ENCODE assay signal across 23 mouse cellular contexts in the genomic region with DNA sequence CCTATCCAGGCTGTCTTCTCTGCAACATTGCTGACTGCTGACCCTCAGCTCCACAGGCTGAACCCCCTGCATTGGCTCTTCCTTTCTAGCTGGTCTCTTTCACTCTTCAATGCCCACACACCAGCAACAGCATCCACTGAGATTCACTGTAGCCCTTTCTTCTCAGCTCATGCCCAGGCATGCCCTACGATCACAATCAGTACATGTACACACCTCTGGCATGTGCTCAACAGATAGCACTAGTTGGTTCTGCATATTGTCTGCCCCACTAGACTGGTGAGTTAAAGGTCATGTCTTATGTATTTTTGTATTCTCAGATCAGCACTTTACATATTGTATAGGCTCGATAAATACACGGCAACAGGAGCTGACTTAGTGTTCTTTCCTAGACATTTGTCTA. TPM values are rescaled to one million over a fixed set of nuclear protein-coding genes. Genes with fewer than 3 reads are reported as not detected.
DNase-seq lines count a peak whose midpoint lies in the region; ATAC-seq and TF ChIP-seq lines count a peak whose summit lies in the region.
"Had no signal": no experiment of that assay in that cellular context is flagged by ENCODE, and none has a peak within 500 bp of the region (broad histone marks: within the 10 kb centered on the region; RNA-seq: fewer than 3 reads in every experiment).

No protein-coding gene starts in this region.

- H3K27ac ChIP-seq in heart, postnatal 0 days (ENCODE audit: low read depth), result 0 out of 2 replicates have a peak overlapping the region, but pooled peaks have one; percentile 11
- H3K27ac ChIP-seq in heart, embryonic 12.5 days (ENCODE audit: poor library complexity, severe bottlenecking), result no peak overlapping the region
- H3K27ac ChIP-seq: gastrocnemius, adult 2 months; heart, embryonic 15.5 days; hindbrain, postnatal 0 days; limb, embryonic 12.5 days; liver, embryonic 12.5 days had no signal

- no peaks in the 10 kb centered on the region for H3K9me3 ChIP-seq in heart, postnatal 0 days (replicated peaks; ENCODE audit: control insufficient read depth, low read length)
- H3K9me3 ChIP-seq in heart, embryonic 12.5 days (replicated peaks), result 0 out of 2 replicates have a peak, but pooled peaks cover 3% of the 10 kb centered on the region
- no peaks in the 10 kb centered on the region for H3K9me3 ChIP-seq in G1E (replicated peaks)
- H3K9me3 ChIP-seq: heart, embryonic 15.5 days; limb, embryonic 12.5 days; liver, embryonic 12.5 days had no signal

- ATAC-seq in heart, postnatal 0 days (ENCODE audit: insufficient read depth, low read depth), result no peak
- no peak for ATAC-seq in heart, embryonic 12.5 days (ENCODE audit: insufficient number of reproducible peaks, low FRiP score)
- ATAC-seq in G1E (ENCODE audit: extremely low read depth, insufficient number of reproducible peaks, low FRiP score, poor library complexity, severe bottlenecking), result peak; percentile 64
- peak; percentile 66; the same call in 1 of the 2 replicates for ATAC-seq in megakaryocyte progenitor cell, adult 5-6 weeks (replicated peaks; ENCODE audit: poor library complexity)
- ATAC-seq: hindbrain, postnatal 0 days; liver, embryonic 12.5 days; Patski had no signal

- no peak overlapping the region for H3K4me3 ChIP-seq in heart, postnatal 0 days (ENCODE audit: low read depth, low read length)
- no peak overlapping the region for H3K4me3 ChIP-seq in heart, embryonic 12.5 days
- no peak overlapping the region for H3K4me3 ChIP-seq in G1E (ENCODE audit: low read depth, low read length)
- H3K4me3 ChIP-seq: gastrocnemius, adult 2 months; heart, embryonic 15.5 days; limb, embryonic 12.5 days; liver, embryonic 12.5 days had no signal

- H3K27me3 ChIP-seq in heart, postnatal 0 days (ENCODE audit: control insufficient read depth, insufficient read depth, low read length), result no peaks in the 10 kb centered on the region
- H3K27me3 ChIP-seq in heart, embryonic 12.5 days (replicated peaks), result no peaks in the 10 kb centered on the region
- H3K27me3 ChIP-seq in G1E (ENCODE audit: insufficient read depth, low read length), result no peaks in the 10 kb centered on the region; the same call in 1 of the 2 replicates
- H3K27me3 ChIP-seq: heart, embryonic 15.5 days; limb, embryonic 12.5 days; liver, embryonic 12.5 days; Patski had no signal

- DNase-seq in heart, postnatal 0 days (ENCODE audit: low spot score), result no peak
- DNase-seq in 416B (ENCODE audit: low read depth) (peak; percentile 46), G1E (ENCODE audit: low spot score) (no peak)
- no peak for DNase-seq in spleen, postnatal 10 days (ENCODE audit: low spot score in 2 of 2)
- DNase-seq in embryo, embryonic 9.5 days (ENCODE audit: extremely low spot score), result no peak
- DNase-seq: adrenal gland, postnatal 25 days; cerebellum, adult 2 months; cerebellum, postnatal 36 days; gastrocnemius, adult 2 months; kidney, adult 2 months; kidney, postnatal 36 days; layer of hippocampus, adult 9-11 months; lung, adult 2 months; lung, postnatal 36 days; thymus, postnatal 36 days had no signal

- 45% methylated on average over 3 of the region's 3 CpGs for WGBS in heart, postnatal 0 days
- 78% methylated on average over 3 of the region's 3 CpGs for whole genome bisulfite sequencing in heart, embryonic 12.5 days

- no peak overlapping the region for H3K9ac ChIP-seq in heart, postnatal 0 days (replicated peaks; ENCODE audit: low read depth, low read length)
- H3K9ac ChIP-seq in heart, embryonic 12.5 days, result no peak overlapping the region
- H3K9ac ChIP-seq: heart, embryonic 15.5 days; limb, embryonic 12.5 days; liver, embryonic 12.5 days had no signal

- peaks cover 2% of the 10 kb centered on the region; the same call in 1 of the 2 replicates for H3K36me3 ChIP-seq in heart, postnatal 0 days (replicated peaks; ENCODE audit: control insufficient read depth, insufficient read depth, low read length)
- peaks cover 3% of the 10 kb centered on the region for H3K36me3 ChIP-seq in heart, embryonic 12.5 days
- peaks cover 28% of the 10 kb centered on the region for H3K36me3 ChIP-seq in G1E (replicated peaks)

- no peak overlapping the region for H3K4me2 ChIP-seq in heart, postnatal 0 days (ENCODE audit: low read depth, low read length)
- H3K4me2 ChIP-seq in heart, embryonic 12.5 days, result no peak overlapping the region
- H3K4me2 ChIP-seq: heart, embryonic 15.5 days; limb, embryonic 12.5 days; liver, embryonic 12.5 days; midbrain, embryonic 11.5 days had no signal

- no peak for TF ChIP-seq EP300 in heart, postnatal 0 days (IDR thresholded peaks at IDR 0.05; ENCODE audit: low read depth)

- no peak for TF ChIP-seq CTCF in heart, postnatal 0 days (IDR thresholded peaks at IDR 0.05; ENCODE audit: low read depth)
- TF ChIP-seq CTCF in G1E (IDR thresholded peaks at IDR 0.05; ENCODE audit: low read depth, low read length), result no peak

- H3K4me1 ChIP-seq in heart, postnatal 0 days (ENCODE audit: control insufficient read depth, insufficient read depth), result peaks cover 4% of the 10 kb centered on the region; the same call in 1 of the 2 replicates
- 0 out of 2 replicates have a peak, but pooled peaks cover 5% of the 10 kb centered on the region for H3K4me1 ChIP-seq in heart, embryonic 12.5 days (replicated peaks)
- H3K4me1 ChIP-seq in G1E (ENCODE audit: insufficient read depth, low read depth, low read length), result peaks cover 27% of the 10 kb centered on the region
- H3K4me1 ChIP-seq: limb, embryonic 12.5 days had no signal

RNA-seq across cellular contexts. Expression of a gene that starts 26.4 kb away (rescaled TPM):
- total RNA-seq in heart, postnatal 0 days (2014; rRNA removed; ENCODE audit: low replicate concordance), result 8.8 and 11.4 TPM in 2 replicates
- 5.8 and 6.2 TPM in 2 replicates for polyA plus RNA-seq in heart, postnatal 0 days (2015; fragmentation: Nextera tagmentation; extraction: Ambion mirVana)
- 13.4 and 14.0 TPM in 2 replicates for polyA plus RNA-seq in heart, embryonic 12.5 days (2016; fragmentation: Nextera tagmentation; extraction: Ambion mirVana)
- total RNA-seq in G1E (2014; fragmentation: Nextera tagmentation) (26.6 and 31.4 TPM in 2 replicates), G1E (2017) (36.9 and 40.5 TPM in 2 replicates)
- 3.2 and 3.5 TPM in 2 replicates for polyA plus RNA-seq in G1E (2012)
- total RNA-seq in megakaryocyte progenitor cell, adult 5-6 weeks (2015), result 18.4 and 21.6 TPM in 2 replicates
- total RNA-seq in megakaryocyte progenitor cell, adult 5-6 weeks (2017), result 36.7 and 37.2 TPM in 2 replicates

RNA-seq across cellular contexts. Expression of a gene that starts 26.5 kb away (rescaled TPM):
- 6.0 and 6.5 TPM in 2 replicates for total RNA-seq in heart, postnatal 0 days (2014; rRNA removed; ENCODE audit: low replicate concordance)
- 5.4 and 6.0 TPM in 2 replicates for polyA plus RNA-seq in heart, postnatal 0 days (2015; fragmentation: Nextera tagmentation; extraction: Ambion mirVana)
- 10.8 and 11.3 TPM in 2 replicates for polyA plus RNA-seq in heart, embryonic 12.5 days (2016; fragmentation: Nextera tagmentation; extraction: Ambion mirVana)
- total RNA-seq in G1E (2014; fragmentation: Nextera tagmentation) (8.5 and 12.0 TPM in 2 replicates), G1E (2017) (16.9 and 18.1 TPM in 2 replicates)
- polyA plus RNA-seq in G1E (2012), result 11.8 and 16.4 TPM in 2 replicates
- total RNA-seq in megakaryocyte progenitor cell, adult 5-6 weeks (2015), result 23.1 and 25.2 TPM in 2 replicates
- 23.5 and 28.7 TPM in 2 replicates for total RNA-seq in megakaryocyte progenitor cell, adult 5-6 weeks (2017)

Comparison
In these comparisons a context has a peak if more than half of its experiments do, and no peak if none do; other contexts are left out.
1. ATAC-seq: peak in G1E (single experiment) and megakaryocyte progenitor cell, adult 5-6 weeks (single experiment); none in heart, postnatal 0 days (single experiment) and heart, embryonic 12.5 days (single experiment).